Mouse (Mus musculus): ENCODE results near the gene Taf8.
"Not testable (repeated sequence)": the region's sequence is repeated elsewhere in the genome, so short reads cannot be mapped to it uniquely, and the experiment has no call there.

The Taf8 gene

DNA sequence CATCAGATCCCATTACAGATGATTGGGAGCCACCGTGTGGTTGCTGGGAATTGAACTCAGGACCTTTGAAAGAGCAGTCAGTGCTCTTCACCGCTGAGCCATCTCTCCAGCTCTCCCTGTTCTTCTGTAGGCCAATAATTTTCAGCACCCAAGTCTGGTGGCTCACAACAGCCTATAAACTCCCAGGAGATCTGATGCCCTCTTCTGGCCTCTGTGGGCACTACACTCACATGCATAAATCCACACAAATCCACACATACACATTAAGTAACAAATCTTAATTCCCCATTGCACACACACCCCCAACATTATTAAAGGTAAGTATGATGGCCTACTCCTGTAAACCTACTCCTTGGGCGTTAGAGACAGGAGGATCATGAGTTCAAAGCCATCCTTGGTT lies 14.1 kb upstream of the Taf8 start:
- DNase-seq (ENCODE audit: low spot score) = no peak

DNA sequence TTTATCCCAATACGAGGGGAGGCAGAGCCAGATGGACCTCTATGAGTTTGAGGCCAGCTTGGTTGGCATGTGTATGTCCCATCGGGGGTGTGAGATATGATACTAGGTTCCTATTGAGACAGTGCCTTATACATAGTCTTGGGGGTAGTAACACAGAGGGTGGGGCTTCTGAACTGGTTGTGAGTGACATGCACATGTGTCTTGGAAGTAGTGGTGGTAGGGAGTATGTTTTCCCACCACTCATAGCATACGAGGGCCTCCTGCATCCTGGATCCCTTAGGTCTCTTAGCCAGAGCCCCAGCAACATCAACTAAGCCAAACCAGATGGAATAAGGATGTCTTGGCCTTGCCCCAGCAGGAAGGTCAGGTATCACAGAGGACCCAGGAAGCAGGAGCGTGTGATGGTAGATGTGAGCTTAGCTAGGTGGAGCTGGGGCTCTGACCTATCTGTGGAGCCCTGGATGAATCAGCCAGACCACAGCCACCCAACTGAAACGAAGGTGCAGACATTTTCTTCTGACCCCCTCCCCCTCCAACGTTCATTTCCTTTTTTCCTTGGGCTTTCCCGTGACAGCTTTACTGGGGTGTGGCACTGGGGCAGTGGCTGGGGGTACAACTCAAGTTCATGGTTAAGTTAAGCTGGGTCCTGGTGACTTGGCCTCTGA lies 13.2 kb upstream of the Taf8 start:
- DNase-seq (ENCODE audit: low spot score) = no peak

GRCm38 (mm10) chr17:47512956-47513775 lies 11.1 kb upstream of the Taf8 start:
- DNase-seq (ENCODE audit: low spot score) = peak; percentile 44

- DNase-seq (ENCODE audit: low spot score) = peak; percentile 96
Observed at GRCm38 (mm10) chr17:47511111-47512020, 9.3 kb upstream of the Taf8 start.

- no peak for DNase-seq (ENCODE audit: low spot score)
Observed at GRCm38 (mm10) chr17:47509031-47509705, 7.1 kb upstream of the Taf8 start.

GRCm38 (mm10) chr17:47508012-47508608 lies 6.0 kb upstream of the Taf8 start:
- DNase-seq (ENCODE audit: low spot score) = peak; percentile 89

GRCm38 (mm10) chr17:47507523-47507922 lies 5.4 kb upstream of the Taf8 start:
- no peak for DNase-seq (ENCODE audit: low spot score)

DNA sequence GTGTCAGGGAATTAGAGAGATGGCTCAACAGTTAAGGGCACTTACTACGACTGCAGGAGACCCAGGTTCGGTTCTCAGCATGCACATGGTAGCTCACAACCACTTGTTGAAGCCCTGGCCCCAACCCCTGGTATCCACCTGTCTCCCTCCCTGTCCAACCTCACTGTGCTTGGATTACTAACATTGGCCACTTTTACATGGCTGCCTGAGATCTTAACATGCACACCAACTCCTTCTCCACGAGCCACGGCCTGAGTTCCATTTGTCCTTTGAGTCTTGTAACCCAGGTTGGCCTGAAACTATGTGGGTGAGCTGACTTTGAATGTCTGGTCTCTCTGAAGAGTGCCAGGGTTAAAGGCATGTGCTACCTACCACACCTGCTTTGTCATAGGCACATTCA lies 4.6 kb upstream of the Taf8 start:
- DNase-seq (ENCODE audit: low spot score) = no peak

DNA sequence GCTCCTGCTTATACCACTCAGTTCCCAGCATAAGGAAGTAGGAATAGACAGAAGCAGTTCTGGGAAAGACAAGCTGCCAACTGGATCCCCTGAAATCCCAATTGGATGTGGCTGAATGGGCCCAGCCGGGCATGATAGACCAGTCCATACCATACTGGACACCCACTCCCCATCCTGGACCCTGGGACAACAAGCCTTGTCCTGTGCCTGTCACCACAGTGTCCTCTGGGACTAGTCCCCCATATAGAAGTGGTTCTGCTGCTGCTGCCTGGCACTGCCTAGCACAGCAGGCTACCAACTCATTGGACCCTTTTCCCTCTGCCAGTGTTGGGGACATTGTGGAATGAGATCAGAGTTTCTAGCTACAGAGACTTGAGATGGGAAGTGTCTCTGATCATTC lies 4.0 kb upstream of the Taf8 start:
- DNase-seq (ENCODE audit: low spot score) = no peak

DNA sequence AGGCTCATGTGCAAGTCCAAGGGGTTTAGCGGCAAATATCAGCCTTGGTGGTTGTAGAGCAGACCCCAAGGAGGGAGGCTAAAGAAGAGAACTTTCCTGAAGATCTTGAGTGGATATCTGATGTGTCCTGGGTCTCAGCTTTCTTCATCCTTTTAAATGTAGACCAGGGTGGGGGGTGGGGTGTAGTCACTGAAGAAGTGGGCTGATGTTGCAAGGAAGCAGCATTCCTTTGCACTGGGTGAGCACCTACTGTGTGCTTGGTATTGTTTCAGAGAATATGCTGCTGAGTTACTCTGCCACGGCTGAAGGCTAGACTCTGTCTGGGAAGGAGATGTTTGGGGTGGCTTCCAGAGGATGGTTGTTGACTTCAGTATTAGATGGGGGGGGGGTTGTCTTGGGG lies 3.5 kb upstream of the Taf8 start:
- DNase-seq (ENCODE audit: low spot score) = no peak

- peak; percentile 81 for DNase-seq (ENCODE audit: low spot score)
Observed at GRCm38 (mm10) chr17:47504941-47505346, 2.9 kb upstream of the Taf8 start, which contains the start of gene Ccnd3. Ccnd3 (plus strand) TSS chr17:47505051.

DNA sequence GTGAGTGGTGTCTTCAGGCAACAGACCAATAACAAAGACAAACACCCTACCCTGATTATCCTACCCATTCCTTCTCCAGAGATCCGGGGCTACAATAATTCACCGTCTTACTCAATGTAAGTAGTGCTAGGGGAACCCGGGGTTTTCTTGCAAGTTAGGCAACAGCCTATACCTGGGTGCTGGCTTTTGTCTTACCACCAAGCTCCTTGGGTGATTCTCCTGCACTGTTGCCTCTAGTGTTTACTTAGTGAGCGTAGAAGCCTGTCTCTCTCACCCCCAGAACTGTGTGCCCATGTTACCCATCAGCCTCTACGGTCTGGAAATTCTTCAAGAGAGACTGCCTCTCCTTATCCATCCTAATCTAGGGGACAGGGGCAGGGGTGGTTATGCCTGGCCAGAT lies 2.1 kb upstream of the Taf8 start:
- DNase-seq (ENCODE audit: low spot score) = no peak

GRCm38 (mm10) chr17:47503689-47504088 lies 1.6 kb upstream of the Taf8 start:
- no peak for DNase-seq (ENCODE audit: low spot score)

- not testable (repeated sequence) for DNase-seq (ENCODE audit: low spot score)
Observed at GRCm38 (mm10) chr17:47502707-47503045, 584 bp upstream of the Taf8 start.

- DNase-seq (ENCODE audit: low spot score) = no peak
Observed at GRCm38 (mm10) chr17:47501531-47501930, 561 bp downstream of the Taf8 start.

- DNase-seq (ENCODE audit: low spot score) = no peak
Observed at GRCm38 (mm10) chr17:47494132-47494531, 8.0 kb downstream of the Taf8 start.

DNA sequence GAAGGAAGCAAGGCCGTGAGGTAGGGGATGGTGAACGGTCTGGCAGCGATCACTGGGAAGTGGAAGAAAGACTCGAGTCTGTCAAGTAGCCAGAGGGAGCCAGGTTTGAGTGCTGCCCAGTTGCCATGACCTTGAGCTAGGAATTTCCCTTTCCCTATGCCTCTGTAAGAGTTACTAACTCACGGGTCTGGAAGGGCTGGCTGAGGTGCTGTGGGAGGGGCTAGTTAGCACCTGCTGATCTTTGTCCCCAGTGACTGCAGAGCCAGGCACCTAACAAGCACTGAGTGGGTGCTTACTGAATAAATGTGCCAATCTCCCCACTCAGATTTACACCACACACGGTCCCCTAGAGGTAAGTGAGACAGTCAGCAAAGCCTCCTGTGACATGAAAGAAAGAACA lies 8.4 kb downstream of the Taf8 start:
- DNase-seq (ENCODE audit: low spot score) = no peak

DNA sequence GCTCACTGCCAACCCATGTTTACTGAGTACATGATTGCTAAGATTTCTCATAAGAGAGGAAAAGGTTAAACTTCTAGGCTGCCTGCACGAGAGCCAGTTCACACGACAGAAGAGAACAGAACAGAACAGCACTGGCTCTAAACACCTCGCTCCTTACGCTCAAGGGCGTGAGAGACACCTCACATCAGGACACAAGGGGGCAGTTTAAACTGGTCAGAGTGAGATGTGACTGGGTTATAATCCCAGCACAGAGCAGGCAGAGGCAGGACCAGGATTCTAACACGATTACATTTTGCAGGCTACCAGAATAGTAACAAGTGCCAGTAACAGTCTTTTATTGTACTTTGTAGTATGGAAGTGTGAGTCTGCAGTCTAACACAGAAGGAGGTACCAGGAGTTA lies 9.4 kb downstream of the Taf8 start:
- no peak for DNase-seq (ENCODE audit: low spot score)

- no peak for DNase-seq (ENCODE audit: low spot score)
Observed at GRCm38 (mm10) chr17:47490791-47491190, 11.3 kb downstream of the Taf8 start.

DNA sequence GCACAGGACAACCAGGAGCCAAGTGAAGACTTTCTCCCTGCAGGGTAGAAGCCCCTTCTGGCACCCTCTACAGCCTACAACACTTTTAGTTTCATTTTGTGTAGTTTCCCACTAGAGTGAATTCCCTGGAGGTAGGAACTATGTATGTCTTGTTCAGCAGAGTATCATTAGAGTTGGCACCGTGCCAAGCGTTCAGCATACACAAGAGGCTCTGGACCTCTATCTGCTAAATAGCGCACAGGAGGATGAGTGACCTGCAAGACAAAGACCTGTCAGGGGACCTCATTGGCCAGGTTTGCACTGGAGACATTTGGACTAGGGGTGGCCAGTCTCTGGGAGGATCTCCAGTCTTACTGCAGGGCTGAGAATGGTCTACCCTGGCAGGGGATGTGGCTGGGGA lies 16.3 kb downstream of the Taf8 start:
- no peak for DNase-seq (ENCODE audit: low spot score)

- DNase-seq (ENCODE audit: low spot score) = no peak
Observed at GRCm38 (mm10) chr17:47484993-47485392, 17.1 kb downstream of the Taf8 start.

All from ovary, postnatal 36 days (tissue).